Comparison of ENCODE assay signal across 8 mouse cellular contexts in genomic region chr10:60353241-60354002, GRCm38 (mm10). TPM values are rescaled to one million over a fixed set of nuclear protein-coding genes. Genes with fewer than 3 reads are reported as not detected.
DNase-seq lines count a peak whose midpoint lies in the region; ATAC-seq and TF ChIP-seq lines count a peak whose summit lies in the region.

No protein-coding gene starts in this region.

- DNase-seq in kidney, postnatal 25 days, result peak; percentile 10 to 52
- no peak for DNase-seq in kidney, adult 9 months
- peak; percentile 14 for DNase-seq in brain, embryonic 14.5 days (ENCODE audit: low read depth)
- DNase-seq in cerebellum, adult 9-10 months, result no peak
- DNase-seq in spleen, postnatal 10 days (ENCODE audit: low spot score in 2 of 2), result no peak

- H3K9ac ChIP-seq in intestine, embryonic 16.5 days (ENCODE audit: low read depth, low read length), result no peak overlapping the region

- H3K4me2 ChIP-seq in intestine, embryonic 16.5 days (ENCODE audit: low read depth, low read length), result no peak overlapping the region

- H3K4me1 ChIP-seq in embryonic fibroblast, embryonic 13.5 days (ENCODE audit: control insufficient read depth, insufficient read depth, low read length), result peaks cover 28% of the 10 kb centered on the region
- H3K4me1 ChIP-seq in intestine, embryonic 16.5 days (ENCODE audit: control insufficient read depth, insufficient read depth, low read length), result peaks cover 41% of the 10 kb centered on the region

- no peak overlapping the region for H3K4me3 ChIP-seq in embryonic fibroblast, embryonic 13.5 days (ENCODE audit: insufficient read depth, low read length)
- no peak overlapping the region for H3K4me3 ChIP-seq in intestine, embryonic 16.5 days (ENCODE audit: low read length)

- no peak for ATAC-seq in intestine, embryonic 16.5 days
- no peak for ATAC-seq in CD4-positive, CD25-positive, alpha-beta regulatory T cell, adult 4 months

- H3K36me3 ChIP-seq in intestine, embryonic 16.5 days (ENCODE audit: control insufficient read depth, insufficient read depth, low read length), result no peaks in the 10 kb centered on the region

- 48% methylated on average over 5 of the region's 5 CpGs for WGBS in intestine, embryonic 16.5 days

- no peak for TF ChIP-seq POLR2A in brain, embryonic 14.5 days (IDR thresholded peaks at IDR 0.05; ENCODE audit: borderline replicate concordance, extremely low read depth, insufficient read depth, insufficient read length, poor library complexity, severe bottlenecking)
- no peak for TF ChIP-seq POLR2A in embryonic fibroblast, embryonic 13.5 days (IDR thresholded peaks at IDR 0.05; ENCODE audit: low read depth, low read length)

- H3K27ac ChIP-seq in embryonic fibroblast, embryonic 13.5 days (ENCODE audit: insufficient read depth, low read length), result peak overlapping the region; percentile 99
- peak overlapping the region; percentile 61 for H3K27ac ChIP-seq in intestine, embryonic 16.5 days (ENCODE audit: low read length)

- TF ChIP-seq CTCF in brain, embryonic 14.5 days (IDR thresholded peaks at IDR 0.05; ENCODE audit: borderline replicate concordance, extremely low read depth, insufficient read depth, insufficient read length), result no peak
- TF ChIP-seq CTCF in embryonic fibroblast, embryonic 13.5 days (IDR thresholded peaks at IDR 0.05; ENCODE audit: borderline replicate concordance, insufficient read depth, low read length), result no peak

- H3K27me3 ChIP-seq in intestine, embryonic 16.5 days (replicated peaks; ENCODE audit: control insufficient read depth, insufficient read depth, low read length), result no peaks in the 10 kb centered on the region

- H3K9me3 ChIP-seq in intestine, embryonic 16.5 days (ENCODE audit: control insufficient read depth, low read length), result no peaks in the 10 kb centered on the region

RNA-seq across cellular contexts. Expression of gene Vsir, which starts 6.8 kb away (rescaled TPM):
- polyA plus RNA-seq in brain, embryonic 14.5 days (2012; rRNA removed), result 5.1 and 6.9 TPM in 2 replicates
- 5.1 and 7.7 TPM in 2 replicates for polyA plus RNA-seq in embryonic fibroblast, embryonic 13.5 days (2011; ENCODE audit: insufficient read length, low read depth, missing spikeins)
- polyA plus RNA-seq in intestine, embryonic 16.5 days (2015; fragmentation: Nextera tagmentation; extraction: Ambion mirVana), result 10.3 and 11.2 TPM in 2 replicates
- 100 to 1,000 TPM; 171 to 206 TPM for polyA plus RNA-seq in CD4-positive, CD25-positive, alpha-beta regulatory T cell, adult 4 months (2017; shearing (Covaris generic))

RNA-seq across cellular contexts. Expression of gene Gm17455, which starts 46.1 kb away (rescaled TPM):
- 6.5 and 9.1 TPM in 2 replicates for polyA plus RNA-seq in brain, embryonic 14.5 days (2012; rRNA removed)
- not detected in 2 replicates for polyA plus RNA-seq in embryonic fibroblast, embryonic 13.5 days (2011; ENCODE audit: insufficient read length, low read depth, missing spikeins)
- 0.72 and 1.0 TPM in 2 replicates for polyA plus RNA-seq in intestine, embryonic 16.5 days (2015; fragmentation: Nextera tagmentation; extraction: Ambion mirVana)
- 1 to 10 TPM; 1.5 to 3.7 TPM for polyA plus RNA-seq in CD4-positive, CD25-positive, alpha-beta regulatory T cell, adult 4 months (2017; shearing (Covaris generic))

Comparison
In these comparisons a context has a peak if more than half of its experiments do, and no peak if none do; other contexts are left out.
1. DNase-seq: peak in kidney, postnatal 25 days (2 of 2) and brain, embryonic 14.5 days (single experiment); none in kidney, adult 9 months (single experiment), cerebellum, adult 9-10 months (single experiment) and spleen, postnatal 10 days (0 of 2).
2. RNA of gene Vsir, which starts 6.8 kb away (polyA plus RNA-seq): 171 to 206 TPM in CD4-positive, CD25-positive, alpha-beta regulatory T cell, adult 4 months; 10.3 to 11.2 TPM in intestine, embryonic 16.5 days, 5.1 to 6.9 TPM in brain, embryonic 14.5 days and 5.1 to 7.7 TPM in embryonic fibroblast, embryonic 13.5 days; every median in the first group is over 10 times any median in the second.